Mouse (Mus musculus): ENCODE results near the gene Nme7. TPM values are rescaled to one million over a fixed set of nuclear protein-coding genes. Genes with fewer than 3 reads are reported as not detected.

The Nme7 gene
- total RNA-seq, 2 experiments from 2014 or later = 22.7 to 24.9 TPM

DNA sequence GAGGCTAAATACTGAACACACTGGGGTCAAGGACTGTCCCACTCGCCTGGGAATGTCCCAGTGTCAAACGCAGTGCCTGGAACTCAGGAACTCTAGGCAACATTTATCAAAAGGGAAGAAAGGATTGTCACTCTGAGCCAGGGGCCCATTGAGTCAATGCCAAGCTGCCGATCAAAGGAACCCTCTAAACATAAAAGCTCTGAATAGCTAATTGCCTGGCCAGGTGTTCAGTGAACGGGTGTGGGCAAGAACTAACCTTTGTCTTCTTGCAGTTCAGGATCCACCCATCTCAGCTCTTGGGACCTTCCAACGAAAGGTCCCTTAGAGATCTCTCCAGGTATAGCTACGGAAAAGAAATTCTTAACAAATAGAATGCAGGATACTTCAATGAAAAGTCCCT lies 167.1 kb downstream of the Nme7 start:
- DNase-seq (ENCODE audit: extremely low spot score in 1 of 2, low spot score in 2 of 2) = no peak
- no peak overlapping the region for H3K27ac ChIP-seq
- intact Hi-C loops (cut with DNase I) = loop anchor here (5.0 kb wide), 1 partner anchor 96 kb away; no protein-coding TSS in a partner anchor
- H3K4me3 ChIP-seq = no peak overlapping the region
- no peak for TF ChIP-seq CTCF (IDR thresholded peaks at IDR 0.05)

DNA sequence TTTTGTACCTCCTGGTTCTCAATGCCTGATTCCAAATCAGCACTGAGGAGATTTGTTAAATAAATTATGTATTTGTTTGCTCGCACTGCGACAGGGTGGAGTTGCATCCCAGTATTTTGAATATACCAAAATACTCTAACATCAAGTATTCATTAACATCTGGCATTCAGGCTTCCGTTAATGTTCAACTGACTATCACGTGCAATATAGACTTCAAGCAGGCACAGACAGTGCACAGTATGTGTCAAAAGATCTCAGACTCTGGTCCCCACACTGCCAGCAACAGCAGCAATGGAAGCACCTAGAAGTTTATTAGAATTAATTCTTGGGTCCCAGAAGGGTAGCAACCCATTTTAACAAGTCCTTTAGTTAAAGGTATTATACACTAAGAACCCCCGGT lies 167.7 kb downstream of the Nme7 start:
- no peak overlapping the region for H3K27ac ChIP-seq
- intact Hi-C loops (cut with DNase I) = loop anchor here (5.0 kb wide), 1 partner anchor 96 kb away; no protein-coding TSS in a partner anchor
- no peak for TF ChIP-seq CTCF (IDR thresholded peaks at IDR 0.05)
- no peak overlapping the region for H3K4me3 ChIP-seq
- DNase-seq (ENCODE audit: extremely low spot score in 1 of 2, low spot score in 2 of 2) = no peak

DNA sequence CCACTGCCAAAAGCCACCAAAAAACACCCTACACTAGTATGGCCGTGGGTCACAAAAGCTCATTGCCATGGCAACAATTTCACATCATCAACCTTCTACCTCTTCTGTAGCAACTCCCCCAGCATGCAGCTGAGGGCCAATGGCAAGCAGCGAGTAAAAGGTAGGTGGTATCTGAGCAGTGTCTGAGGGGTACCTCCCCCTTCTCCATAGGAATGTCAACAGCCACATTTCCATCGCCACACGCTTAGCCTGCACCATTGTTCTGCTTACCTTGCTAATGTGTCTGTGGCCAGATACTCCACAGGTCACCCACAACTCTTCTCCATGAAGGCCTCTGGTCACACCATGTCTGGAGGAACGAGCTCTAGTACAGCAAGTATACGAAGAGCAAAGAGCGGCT lies 169.5 kb downstream of the Nme7 start:
- Histone ChIP-seq H3K4me3 (no peak overlapping the region), H3K27ac (no peak overlapping the region)
- no peak for TF ChIP-seq CTCF (IDR thresholded peaks at IDR 0.05)
- intact Hi-C loops (cut with DNase I) = loop anchor here (5.0 kb wide), 1 partner anchor 94 kb away; no protein-coding TSS in a partner anchor
- no peak for DNase-seq (ENCODE audit: extremely low spot score in 1 of 2, low spot score in 2 of 2)

DNA sequence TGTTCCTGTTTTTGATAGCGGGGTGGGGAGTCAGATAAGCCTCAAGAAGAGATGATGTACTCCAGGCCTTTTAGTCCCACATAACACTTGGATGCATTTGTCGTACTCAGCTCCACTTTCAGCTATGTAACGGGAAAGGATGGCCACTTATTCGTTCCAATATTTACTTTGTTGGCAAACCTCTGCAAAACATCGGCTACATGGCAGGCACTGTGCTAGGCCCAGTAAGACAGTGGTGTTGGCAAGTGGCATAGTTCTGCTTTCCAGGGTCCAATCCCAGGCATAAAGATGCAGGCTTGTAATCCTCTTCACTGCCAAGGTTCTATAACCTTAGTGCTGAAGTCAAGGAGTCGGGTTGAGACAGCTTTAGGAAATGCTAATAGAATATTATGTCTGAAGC lies 170.4 kb downstream of the Nme7 start:
- TF ChIP-seq CTCF (IDR thresholded peaks at IDR 0.05) = no peak
- H3K27ac ChIP-seq = peak overlapping the region; percentile 85
- intact Hi-C loops (cut with DNase I) = loop anchor here (5.0 kb wide), 1 partner anchor 93 kb away; no protein-coding TSS in a partner anchor

DNA sequence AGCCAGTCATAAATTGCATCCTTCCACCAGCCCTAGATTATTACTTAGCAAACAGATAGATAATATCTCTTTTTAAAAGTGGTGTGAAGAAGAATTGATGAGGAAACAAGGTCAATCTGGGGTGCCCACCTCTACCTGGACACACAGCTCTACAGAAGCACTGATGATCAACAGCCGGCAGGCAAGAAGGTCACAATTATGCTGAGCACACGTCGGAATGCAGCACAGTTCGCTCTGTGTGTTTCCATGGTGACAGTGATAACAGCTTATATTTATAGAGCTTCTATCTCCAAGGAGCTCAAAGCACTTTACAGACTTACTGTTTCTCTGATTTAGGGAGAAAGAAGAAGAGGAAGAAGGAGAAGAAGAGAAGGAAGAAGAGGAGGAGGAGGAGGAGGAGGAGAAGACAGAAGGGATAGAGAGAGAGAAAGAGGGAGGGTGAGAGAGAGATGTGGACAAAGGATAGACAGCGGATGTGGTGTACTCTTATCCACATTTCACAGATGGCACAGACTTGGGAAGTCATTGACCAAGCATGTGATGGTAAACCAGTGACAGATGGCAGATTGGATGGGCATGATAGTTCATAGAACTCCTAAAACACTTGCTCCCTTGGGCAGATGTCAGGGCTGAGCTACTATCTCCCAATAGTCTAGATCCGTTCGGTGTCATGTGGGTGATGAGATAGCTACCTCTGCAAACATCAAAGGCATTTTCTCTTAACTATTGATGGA lies 171.0 kb downstream of the Nme7 start:
- intact Hi-C loops (cut with DNase I) = loop anchor here (5.0 kb wide), 2 partner anchors 67 to 92 kb away; no protein-coding TSS in a partner anchor
- no peak overlapping the region for H3K4me3 ChIP-seq
- H3K27ac ChIP-seq = peak overlapping the region; percentile 85
- TF ChIP-seq CTCF (IDR thresholded peaks at IDR 0.05) = no peak
- no peak for DNase-seq (ENCODE audit: extremely low spot score in 1 of 2, low spot score in 2 of 2)

More for the DNA sequence above, 170.4 kb downstream of the Nme7 start:
- DNase-seq (ENCODE audit: extremely low spot score in 1 of 2, low spot score in 2 of 2) = no peak
- H3K4me3 ChIP-seq = no peak overlapping the region

DNA sequence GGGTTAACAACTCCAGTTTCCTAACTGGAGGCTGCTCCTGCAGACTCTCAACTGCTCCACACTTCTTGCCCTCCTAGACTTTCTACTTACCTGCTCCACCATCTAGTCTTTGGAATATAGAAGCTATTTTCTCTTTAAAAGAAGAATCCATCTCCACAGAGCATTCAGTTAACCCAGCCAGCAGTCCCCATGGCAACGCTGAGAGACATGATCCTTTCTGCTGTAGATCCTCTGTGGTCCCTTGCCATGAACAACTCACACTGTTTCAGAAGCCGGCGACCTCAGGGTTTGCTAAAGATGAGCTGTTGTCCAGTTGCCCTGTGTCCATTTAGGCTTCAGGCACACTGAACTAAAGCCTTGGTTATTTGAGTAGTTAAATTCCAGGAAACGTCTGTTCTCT lies 172.0 kb downstream of the Nme7 start:
- peak overlapping the region; percentile 85 for H3K27ac ChIP-seq
- no peak for TF ChIP-seq CTCF (IDR thresholded peaks at IDR 0.05)
- intact Hi-C loops (cut with DNase I) = loop anchor here (5.0 kb wide), 1 partner anchor 66 kb away; no protein-coding TSS in a partner anchor
- no peak for DNase-seq (ENCODE audit: extremely low spot score in 1 of 2, low spot score in 2 of 2)
- no peak overlapping the region for H3K4me3 ChIP-seq

DNA sequence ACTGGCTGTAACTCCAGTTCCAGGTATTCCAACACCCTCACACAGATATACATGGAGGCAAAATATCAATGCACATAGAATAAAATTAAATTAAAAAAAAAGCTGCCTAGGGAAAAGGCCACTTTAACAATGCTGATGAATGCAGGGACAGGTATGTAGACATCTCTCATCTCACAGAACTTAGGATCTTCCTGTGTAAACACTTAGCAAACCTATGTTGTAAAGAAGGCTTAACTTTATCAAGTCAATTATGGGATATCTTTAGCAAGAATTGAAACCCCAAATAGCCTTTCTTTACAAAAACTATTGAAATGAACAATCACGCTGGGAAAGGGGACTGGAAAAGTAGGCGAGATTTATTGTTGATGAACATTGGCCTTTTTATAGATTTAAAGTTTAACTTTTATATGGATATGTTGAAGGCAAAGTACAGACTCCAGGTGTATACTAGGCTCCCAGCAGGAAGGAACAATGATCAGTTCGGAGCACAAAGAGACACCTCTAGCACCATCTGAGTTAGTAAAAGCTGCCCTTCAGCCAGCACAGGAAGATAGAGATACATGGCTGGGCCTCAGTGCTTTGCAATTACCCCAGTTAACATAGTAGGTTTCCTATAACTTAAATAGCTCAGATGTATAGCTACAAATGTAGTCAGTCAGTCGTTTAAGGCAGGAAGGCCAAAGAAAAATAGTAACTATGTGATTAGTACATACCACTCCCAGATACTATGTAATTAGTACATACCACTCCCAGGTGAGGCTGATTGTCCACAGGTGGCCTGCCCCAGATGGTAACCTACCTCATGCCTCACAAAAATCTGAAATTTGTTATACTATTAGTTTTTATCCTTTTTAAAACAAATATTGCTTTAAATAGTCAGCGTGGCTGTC lies 177.1 kb downstream of the Nme7 start:
- intact Hi-C loops (cut with DNase I) = no loop called here

DNA sequence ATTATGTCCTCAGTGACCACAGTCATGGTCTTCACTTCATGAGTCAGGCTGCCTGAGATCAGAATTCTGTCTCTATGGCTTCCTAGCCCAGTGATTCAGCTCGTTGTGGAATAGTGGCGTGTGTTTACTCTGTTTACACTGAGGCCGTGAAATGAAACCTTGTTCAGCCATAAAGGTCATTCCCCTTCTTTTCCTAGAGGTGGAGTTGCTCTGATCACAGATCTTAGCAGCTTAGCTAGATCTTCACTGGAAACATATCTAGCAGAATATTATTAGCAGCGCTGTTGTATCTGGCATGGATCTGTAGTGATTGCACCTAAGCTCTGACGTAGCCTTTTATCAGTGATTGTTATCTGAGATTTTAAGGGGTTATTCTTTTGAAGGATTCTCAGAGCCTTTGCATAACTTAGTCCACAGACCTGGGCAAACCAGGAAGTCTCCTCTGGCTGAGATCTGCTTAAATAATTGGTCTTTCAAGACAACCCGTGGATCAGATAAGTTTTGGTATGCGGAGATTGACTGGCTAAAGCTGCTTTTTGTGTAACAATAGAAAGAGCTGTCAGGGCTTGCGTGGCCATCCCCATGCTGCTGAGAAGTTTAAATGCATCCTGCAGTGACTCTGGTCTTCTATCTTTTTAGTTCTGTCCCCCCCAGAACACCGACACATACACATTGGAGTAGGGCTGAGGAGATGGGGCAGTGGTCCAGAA lies 177.9 kb downstream of the Nme7 start:
- Histone ChIP-seq H3K27ac (no peak overlapping the region), H3K4me3 (no peak overlapping the region)
- intact Hi-C loops (cut with DNase I) = no loop called here
- DNase-seq (ENCODE audit: extremely low spot score in 1 of 2, low spot score in 2 of 2) = no peak
- TF ChIP-seq CTCF (IDR thresholded peaks at IDR 0.05) = no peak

More for the DNA sequence above, 177.1 kb downstream of the Nme7 start:
- no peak for DNase-seq (ENCODE audit: extremely low spot score in 1 of 2, low spot score in 2 of 2)
- Histone ChIP-seq H3K27ac (no peak overlapping the region), H3K4me3 (no peak overlapping the region)
- no peak for TF ChIP-seq CTCF (IDR thresholded peaks at IDR 0.05)

DNA sequence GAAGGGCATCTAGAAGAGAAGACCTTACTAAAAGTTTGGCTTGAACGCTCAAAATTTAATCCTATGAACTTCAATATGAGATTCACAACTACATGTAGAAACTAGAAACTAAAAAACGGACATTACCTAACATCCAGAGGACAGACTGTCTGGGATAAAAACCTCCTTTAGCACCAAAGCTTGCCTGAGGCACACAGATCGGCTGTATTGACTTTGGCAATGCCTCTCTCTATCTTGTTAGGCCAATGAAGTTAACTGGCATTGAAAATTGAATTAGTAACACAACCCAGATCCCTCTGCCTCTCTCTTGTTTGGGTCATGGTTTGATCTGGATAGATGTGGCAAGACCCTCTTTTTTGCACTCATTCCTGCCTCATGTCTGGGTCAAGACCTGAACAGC lies 178.9 kb downstream of the Nme7 start:
- no peak for TF ChIP-seq CTCF (IDR thresholded peaks at IDR 0.05)
- no peak for DNase-seq (ENCODE audit: extremely low spot score in 1 of 2, low spot score in 2 of 2)
- H3K27ac ChIP-seq = no peak overlapping the region
- no peak overlapping the region for H3K4me3 ChIP-seq
- intact Hi-C loops (cut with DNase I) = no loop called here

DNA sequence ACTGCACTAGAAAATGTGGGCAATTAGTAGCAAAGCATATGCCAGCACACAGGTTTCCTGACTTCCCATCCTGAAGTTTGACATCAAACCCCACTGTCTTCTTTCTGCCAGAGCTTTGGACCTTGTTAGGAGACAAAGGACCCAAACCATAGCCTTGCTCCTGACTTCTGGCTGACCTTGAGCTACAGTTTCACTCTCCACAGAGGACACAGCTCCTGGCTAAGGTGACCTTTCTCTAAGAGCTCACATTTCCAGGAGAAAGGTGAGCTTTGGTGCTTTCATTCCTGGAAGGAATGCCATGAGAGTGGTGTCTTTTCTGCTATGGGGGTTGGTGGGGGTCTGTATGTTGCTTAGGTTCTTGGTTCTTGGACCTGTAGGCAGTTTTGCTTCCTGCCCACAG lies 179.8 kb downstream of the Nme7 start:
- intact Hi-C loops (cut with DNase I) = no loop called here
- TF ChIP-seq CTCF (IDR thresholded peaks at IDR 0.05) = no peak
- no peak overlapping the region for H3K27ac ChIP-seq
- no peak for DNase-seq (ENCODE audit: extremely low spot score in 1 of 2, low spot score in 2 of 2)
- H3K4me3 ChIP-seq = no peak overlapping the region

Other genes with a start within 250 kb of the Nme7 start
- gene Sell, start 242.1 kb upstream of the Nme7 start, total RNA-seq (2021) = not detected
- not detected for gene Selp, start 188.9 kb upstream of the Nme7 start, total RNA-seq (2021)
- gene F5, start 152.3 kb upstream of the Nme7 start, total RNA-seq (2021) = 1 to 10 TPM in 1 of 2 experiments, under 1 TPM in 1; 0.75 to 1.1 TPM
- 10 to 100 TPM; 14.4 to 16.2 TPM for gene Slc19a2, start 55.1 kb upstream of the Nme7 start, total RNA-seq (2021)
- gene Ccdc181, start 28.5 kb upstream of the Nme7 start, total RNA-seq (2021) = 10 to 100 TPM; 21.7 to 23.9 TPM
- 10 to 100 TPM; 22.0 to 24.1 TPM for gene Blzf1, start 3.4 kb downstream of the Nme7 start, total RNA-seq (2021)
- gene Atp1b1, start 154.2 kb downstream of the Nme7 start, total RNA-seq (2021) = 1,000 to 10,000 TPM; 1,624 to 1,674 TPM